Mouse (Mus musculus) T-cell, adult 66 days (primary cell): ENCODE data around the gene Caml. TPM values are rescaled to one million over a fixed set of nuclear protein-coding genes. Genes with fewer than 3 reads are reported as not detected.

ENCODE experiments used
- total RNA-seq, 2 experiments: library from RNA; stranded (reverse); gene quantifications; 3 replicates in 1 of 2; 4 replicates in 1 of 2; pipeline ENCODE4 v1.2.4; 2023

Gene Caml
- 10 to 100 TPM; 20.2 to 23.3 TPM for total RNA-seq

DNA sequence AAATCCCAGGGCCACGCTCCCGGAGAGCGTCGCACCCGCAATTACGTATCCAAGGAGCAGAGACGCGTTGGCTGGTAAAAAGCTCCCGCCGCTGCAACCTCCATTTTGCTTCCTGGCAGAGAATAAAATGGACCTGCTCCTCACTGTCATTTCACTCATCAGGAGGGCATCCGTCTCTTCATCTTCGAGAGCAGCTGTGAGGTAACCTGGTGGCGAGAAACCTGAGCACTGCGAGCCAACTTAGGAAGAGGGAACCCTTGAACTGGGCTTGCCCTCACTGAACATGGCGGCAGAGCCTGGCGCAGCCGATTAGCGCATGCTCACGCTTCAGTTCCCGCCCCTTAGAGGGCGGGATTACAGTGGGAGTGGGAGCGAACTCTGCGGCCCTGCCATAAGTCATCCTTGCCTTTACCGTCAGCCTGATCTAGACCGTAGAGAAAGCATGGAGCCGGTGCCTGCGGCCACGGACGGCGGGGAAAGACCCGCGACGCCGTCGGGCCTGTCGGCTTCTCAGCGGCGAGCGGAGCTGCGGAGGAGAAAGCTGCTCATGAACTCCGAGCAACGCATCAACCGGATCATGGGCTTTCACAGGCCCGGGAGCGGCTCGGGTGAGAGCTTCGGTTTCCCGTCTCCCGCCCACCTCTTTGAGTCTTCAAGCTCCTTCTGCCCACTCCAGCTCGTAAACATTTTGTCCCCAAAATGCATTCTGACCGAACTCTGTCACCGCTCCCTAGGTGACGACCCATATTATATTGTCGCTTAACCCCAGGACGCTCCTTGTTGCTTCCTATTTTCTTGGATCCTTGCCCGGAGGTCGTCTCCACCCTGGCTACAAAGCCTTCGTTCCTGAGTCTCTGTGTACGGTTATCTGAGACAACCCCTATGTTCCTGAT is at the start of gene Caml:
TSS of gene Caml (plus strand) at position 357 of the 893 bp plus-strand sequence.

DNA sequence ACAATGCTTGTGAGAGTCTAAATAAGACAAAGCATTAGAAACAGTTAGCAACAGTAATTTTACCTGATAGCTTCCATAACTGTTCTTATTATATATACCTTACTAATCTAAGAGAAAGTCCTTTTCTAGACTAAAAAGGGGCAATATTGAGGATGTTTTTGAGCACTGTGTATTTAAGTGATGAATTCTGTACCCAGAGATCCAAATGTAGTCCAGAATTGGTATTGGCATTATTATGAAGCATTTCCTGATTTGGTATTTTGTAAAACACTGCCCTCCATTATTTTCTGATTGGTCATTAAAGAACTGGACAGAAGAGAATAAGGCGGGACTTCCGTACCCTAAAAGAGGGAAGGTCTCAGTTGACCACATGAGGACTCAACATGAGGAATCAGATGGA is 49.4 kb upstream of the Caml start, which contains the start of gene Tmed9:
TSS of gene Tmed9 (plus strand) at position 301 of the 400 bp plus-strand sequence.

DNA sequence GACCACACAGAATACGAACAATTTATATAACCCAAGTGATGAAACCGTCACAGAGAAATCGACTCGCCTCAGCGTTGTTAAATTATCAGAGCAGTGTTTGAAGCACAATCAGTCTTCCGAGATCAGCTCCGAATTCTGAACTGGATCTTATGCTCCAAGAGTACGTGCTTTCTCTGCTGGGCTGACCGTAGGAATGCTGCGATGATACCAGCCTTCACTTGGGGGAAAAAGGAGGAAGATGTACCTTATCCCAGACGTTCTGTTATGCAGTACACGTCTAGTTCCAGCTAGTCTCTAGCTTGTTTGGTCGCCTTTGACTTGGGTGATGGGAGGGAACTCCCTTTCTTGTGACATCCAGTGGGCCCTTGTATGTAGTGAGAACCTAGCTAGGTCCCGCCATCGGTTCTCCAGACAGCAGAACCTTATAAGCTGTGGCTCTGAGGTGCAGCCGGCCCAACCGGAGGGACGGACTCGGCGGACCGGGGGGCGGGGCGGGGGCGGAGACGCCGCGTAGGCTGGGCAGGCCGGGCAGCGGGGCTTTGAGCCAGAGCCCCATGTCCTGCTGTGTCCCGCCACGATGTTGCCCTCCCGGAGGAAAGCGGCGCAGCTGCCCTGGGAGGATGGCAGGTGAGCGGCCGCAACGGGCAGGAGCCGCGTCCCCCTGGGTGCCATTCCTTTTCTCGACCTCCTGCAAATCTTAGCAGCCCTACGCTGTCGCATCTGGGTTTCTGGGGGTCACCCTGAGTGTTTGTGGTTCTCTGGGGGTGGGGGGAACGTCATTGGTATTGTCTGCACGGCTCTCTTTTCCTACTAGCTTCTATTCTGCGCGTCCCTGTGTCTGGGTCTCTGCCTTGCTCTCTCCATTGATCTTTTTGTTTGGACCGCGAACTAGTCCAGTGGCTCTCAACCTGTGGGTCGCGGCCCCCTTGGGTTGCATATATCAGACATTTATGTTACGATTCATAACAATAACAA is 23.0 kb upstream of the Caml start, which contains the start of gene B4galt7:
TSS of gene B4galt7 (plus strand) at position 331 of the 975 bp plus-strand sequence.

DNA sequence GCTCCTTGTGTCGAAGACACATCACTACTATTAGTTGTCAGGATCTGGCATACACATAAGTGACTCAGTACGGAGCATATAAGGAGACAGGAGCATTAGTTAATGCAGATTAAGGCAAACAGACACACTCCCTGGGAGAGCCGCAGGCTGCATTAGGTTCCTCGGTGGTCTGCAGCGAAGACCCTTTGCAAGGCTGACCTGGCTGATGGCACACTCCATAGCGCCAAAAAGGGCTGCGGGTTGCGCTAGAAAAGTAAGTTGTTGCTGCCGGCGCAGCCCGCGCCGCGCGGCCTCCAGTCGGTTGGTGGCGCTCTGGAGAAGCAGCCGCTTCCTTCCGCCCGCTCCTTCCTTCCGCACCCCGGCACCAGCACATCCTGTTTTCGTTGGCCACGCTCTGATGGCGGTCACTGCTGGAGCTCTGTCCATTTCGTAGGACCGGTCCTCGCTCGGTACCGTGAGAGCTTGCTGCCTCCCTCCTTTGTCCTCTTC is 11.9 kb downstream of the Caml start, which contains the start of gene Ddx46:
TSS of gene Ddx46 (plus strand) at position 389 of the 489 bp plus-strand sequence.

Other genes starting within 250 kb of the Caml start
- gene Slc34a1, start 224.8 kb upstream of the Caml start, total RNA-seq = not detected
- not detected for gene Pfn3, start 207.8 kb upstream of the Caml start, total RNA-seq
- 1 to 10 TPM in 1 of 2 experiments, under 1 TPM in 1; 0.93 to 1.3 TPM for gene F12, start 196.2 kb upstream of the Caml start, total RNA-seq
- gene Grk6, start 177.9 kb upstream of the Caml start, total RNA-seq = 100 to 1,000 TPM; 461 to 470 TPM
- 10 to 100 TPM; 55.5 to 60.2 TPM for gene Prr7, start 158.7 kb upstream of the Caml start, total RNA-seq
- gene Dbn1, start 134.9 kb upstream of the Caml start, total RNA-seq = under 1 TPM in 1 of 2 experiments, not detected in 1; 0.23 TPM
- gene Pdlim7, start 109.3 kb upstream of the Caml start, total RNA-seq = 10 to 100 TPM in 1 of 2 experiments, 1 to 10 TPM in 1; 9.7 to 10.0 TPM
- gene Dok3, start 93.7 kb upstream of the Caml start, total RNA-seq = 1 to 10 TPM; 2.9 to 3.1 TPM
- 10 to 100 TPM; 84.6 to 86.4 TPM for gene Ddx41, start 86.3 kb upstream of the Caml start, total RNA-seq
- 100 to 1,000 TPM; 173 to 176 TPM for gene Fam193b, start 51.9 kb upstream of the Caml start, total RNA-seq
- 100 to 1,000 TPM in 1 of 2 experiments, 10 to 100 TPM in 1; 97.9 to 102 TPM for gene Tmed9, start 49.3 kb upstream of the Caml start, total RNA-seq
- 10 to 100 TPM; 42.2 TPM for gene B4galt7, start 23.1 kb upstream of the Caml start, total RNA-seq
- 100 to 1,000 TPM; 106 to 117 TPM for gene Ddx46, start 12.0 kb downstream of the Caml start, total RNA-seq
- 10 to 100 TPM; 26.1 to 30.0 TPM for gene B230219D22Rik, start 70.1 kb downstream of the Caml start, total RNA-seq
- gene Txndc15, start 91.6 kb downstream of the Caml start, total RNA-seq = 10 to 100 TPM; 24.7 to 35.2 TPM
- gene Pcbd2, start 104.4 kb downstream of the Caml start, total RNA-seq = 10 to 100 TPM; 25.7 to 33.9 TPM
- not detected for gene Catsper3, start 161.6 kb downstream of the Caml start, total RNA-seq
- not detected for gene Pitx1, start 213.2 kb downstream of the Caml start, total RNA-seq